Mouse (Mus musculus): Measurements from ENCODE around the gene Pglyrp2.

The Pglyrp2 gene

GRCm38 (mm10) chr17:32402011-32402778 lies 21.8 kb downstream of the Pglyrp2 start:
- no peak for DNase-seq (ENCODE audit: low spot score)

- DNase-seq (ENCODE audit: low spot score): peak; percentile 27
These were observed 27.7 kb downstream of the Pglyrp2 start for GRCm38 (mm10) chr17:32396266-32396665.

GRCm38 (mm10) chr17:32393944-32394343 lies 30.0 kb downstream of the Pglyrp2 start:
- no peak for DNase-seq (ENCODE audit: low spot score)

- peak; percentile 91 for DNase-seq (ENCODE audit: low spot score)
These were observed 34.8 kb downstream of the Pglyrp2 start, which contains the start of gene Wiz for GRCm38 (mm10) chr17:32389101-32389659. Gene Wiz, minus strand, starts transcription at chr17:32389439.

- DNase-seq (ENCODE audit: low spot score): peak; percentile 55
These were observed 35.4 kb downstream of the Pglyrp2 start for GRCm38 (mm10) chr17:32388370-32389100.

GRCm38 (mm10) chr17:32387986-32388369 lies 36.0 kb downstream of the Pglyrp2 start:
- no peak for DNase-seq (ENCODE audit: low spot score)

- peak; percentile 53 for DNase-seq (ENCODE audit: low spot score)
These were observed 37.1 kb downstream of the Pglyrp2 start for GRCm38 (mm10) chr17:32386659-32387432.

- no peak for DNase-seq (ENCODE audit: low spot score)
These were observed 40.3 kb downstream of the Pglyrp2 start for GRCm38 (mm10) chr17:32383661-32384060.

GRCm38 (mm10) chr17:32382576-32382975 lies 41.4 kb downstream of the Pglyrp2 start:
- no peak for DNase-seq (ENCODE audit: low spot score)

GRCm38 (mm10) chr17:32378786-32379185 lies 45.2 kb downstream of the Pglyrp2 start:
- DNase-seq (ENCODE audit: low spot score): no peak

GRCm38 (mm10) chr17:32377137-32377536 lies 46.8 kb downstream of the Pglyrp2 start:
- DNase-seq (ENCODE audit: low spot score): no peak

GRCm38 (mm10) chr17:32376475-32376874 lies 47.5 kb downstream of the Pglyrp2 start:
- no peak for DNase-seq (ENCODE audit: low spot score)

GRCm38 (mm10) chr17:32368991-32369578 lies 54.9 kb downstream of the Pglyrp2 start:
- DNase-seq (ENCODE audit: low spot score): peak; percentile 27

GRCm38 (mm10) chr17:32367706-32368105 lies 56.3 kb downstream of the Pglyrp2 start:
- DNase-seq (ENCODE audit: low spot score): no peak

- DNase-seq (ENCODE audit: low spot score): no peak
These were observed 58.7 kb downstream of the Pglyrp2 start for GRCm38 (mm10) chr17:32365296-32365695.

- DNase-seq (ENCODE audit: low spot score): no peak
These were observed 59.1 kb downstream of the Pglyrp2 start for GRCm38 (mm10) chr17:32364850-32365249.

GRCm38 (mm10) chr17:32364331-32364730 lies 59.6 kb downstream of the Pglyrp2 start:
- DNase-seq (ENCODE audit: low spot score): peak; percentile 95

GRCm38 (mm10) chr17:32363821-32364301 lies 60.1 kb downstream of the Pglyrp2 start:
- DNase-seq (ENCODE audit: low spot score): peak; percentile 27

- no peak for DNase-seq (ENCODE audit: low spot score)
These were observed 61.3 kb downstream of the Pglyrp2 start for GRCm38 (mm10) chr17:32362686-32363085.
